Mouse (Mus musculus) right cerebral cortex, postnatal 36 days (tissue): Measurements from ENCODE around the gene Sgms1.

Experiments used
- DNase-seq, 2 experiments: peaks; one replicate each; pipeline ENCODE4 v3.0.0; 2022; ENCODE audit warnings: low spot score in 2 of 2, mixed read lengths in 1 of 2

The Sgms1 gene

GRCm38 (mm10) chr19:32180756-32181674 is 208.5 kb downstream of the Sgms1 start:
- no peak for DNase-seq

- DNase-seq: no peak
These were observed 209.5 kb downstream of the Sgms1 start for GRCm38 (mm10) chr19:32179978-32180413.

GRCm38 (mm10) chr19:32179514-32179913 is 210.0 kb downstream of the Sgms1 start:
- DNase-seq: no peak

- DNase-seq: no peak
These were observed 211.4 kb downstream of the Sgms1 start for GRCm38 (mm10) chr19:32178161-32178560.

- no peak for DNase-seq
These were observed 213.1 kb downstream of the Sgms1 start for GRCm38 (mm10) chr19:32176458-32176857.

GRCm38 (mm10) chr19:32175991-32176390 is 213.5 kb downstream of the Sgms1 start:
- no peak for DNase-seq

GRCm38 (mm10) chr19:32175013-32175412 is 214.5 kb downstream of the Sgms1 start:
- DNase-seq: no peak

- no peak for DNase-seq
These were observed 215.0 kb downstream of the Sgms1 start for GRCm38 (mm10) chr19:32174561-32174960.

- no peak for DNase-seq
These were observed 215.9 kb downstream of the Sgms1 start for GRCm38 (mm10) chr19:32173522-32174184.

GRCm38 (mm10) chr19:32172511-32172981 is 217.0 kb downstream of the Sgms1 start:
- no peak for DNase-seq

- no peak for DNase-seq
These were observed 217.5 kb downstream of the Sgms1 start for GRCm38 (mm10) chr19:32171981-32172380.

- peak; percentile 64 to 69 for DNase-seq
These were observed 219.6 kb downstream of the Sgms1 start for GRCm38 (mm10) chr19:32169634-32170540.

- no peak for DNase-seq
These were observed 221.5 kb downstream of the Sgms1 start for GRCm38 (mm10) chr19:32168031-32168430.

- no peak for DNase-seq
These were observed 222.5 kb downstream of the Sgms1 start for GRCm38 (mm10) chr19:32166823-32167605.

- no peak for DNase-seq
These were observed 223.8 kb downstream of the Sgms1 start for GRCm38 (mm10) chr19:32165711-32166110.

GRCm38 (mm10) chr19:32164128-32164527 is 225.4 kb downstream of the Sgms1 start:
- no peak for DNase-seq

- DNase-seq: no peak
These were observed 229.6 kb downstream of the Sgms1 start for GRCm38 (mm10) chr19:32159944-32160343.

- no peak for DNase-seq
These were observed 230.3 kb downstream of the Sgms1 start for GRCm38 (mm10) chr19:32159168-32159567.

- no peak for DNase-seq
These were observed 232.5 kb downstream of the Sgms1 start for GRCm38 (mm10) chr19:32157045-32157444.

- DNase-seq: no peak
These were observed 237.0 kb downstream of the Sgms1 start for GRCm38 (mm10) chr19:32152529-32152928.

- no peak for DNase-seq
These were observed 240.8 kb downstream of the Sgms1 start for GRCm38 (mm10) chr19:32148710-32149109.
